Mouse (Mus musculus): Measurements from ENCODE around the gene Gm17364. TPM values are rescaled to one million over a fixed set of nuclear protein-coding genes. Genes with fewer than 3 reads are reported as not detected.

Gene Gm17364
- total and polyA plus RNA-seq, 2 experiments from 2014 or later, result not detected

DNA sequence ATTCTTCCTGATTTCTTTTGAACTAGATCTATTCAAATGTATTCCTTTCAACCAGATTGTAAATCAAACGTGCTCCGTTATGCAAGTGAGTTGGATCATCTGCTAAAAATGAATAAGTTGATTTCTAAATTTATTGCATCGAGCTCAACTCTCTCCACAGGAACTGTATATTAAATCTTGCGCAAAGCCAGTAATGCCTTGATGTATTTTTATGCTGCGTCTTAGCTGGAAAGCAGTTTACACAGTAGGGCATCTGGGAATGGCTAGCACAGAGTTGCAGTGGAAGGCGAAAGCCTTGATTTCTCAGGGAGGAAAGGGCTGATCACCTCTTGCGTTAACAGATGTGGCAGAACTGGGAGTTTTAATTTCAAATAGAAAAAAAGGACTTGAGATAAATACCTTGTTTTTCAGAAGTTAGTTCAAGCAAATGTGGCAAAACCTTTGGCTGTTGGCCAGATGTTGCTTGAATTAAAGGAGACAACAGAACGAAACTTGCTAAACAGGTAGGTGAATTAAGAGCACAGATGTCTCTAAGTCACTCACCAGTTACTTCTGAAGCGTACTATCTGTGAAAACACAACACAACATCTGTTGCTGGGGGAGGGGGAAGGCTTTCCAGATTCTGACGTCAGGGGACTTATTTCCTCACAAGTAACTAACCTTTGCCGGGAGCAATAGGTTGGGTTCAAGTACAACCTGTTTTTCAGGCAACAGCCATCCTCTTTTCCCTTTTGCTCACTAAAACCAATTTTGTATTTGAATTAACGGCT is 24.8 kb downstream of the Gm17364 start:
- H3K9me3 ChIP-seq (ENCODE audit: low read length), result no peaks in the 10 kb centered on the region
- TF ChIP-seq CTCF (IDR thresholded peaks at IDR 0.05; ENCODE audit: low read depth), result no peak
- no peaks in the 10 kb centered on the region for H3K36me3 ChIP-seq (ENCODE audit: insufficient read depth)
- peak overlapping the region; percentile 72 for H3K27ac ChIP-seq (ENCODE audit: low read depth, low read length)
- peak; percentile 17 for DNase-seq
- H3K27me3 ChIP-seq (ENCODE audit: insufficient read depth, low read length), result no peaks in the 10 kb centered on the region
- no peak for ATAC-seq
- peak overlapping the region; percentile 47 for H3K9ac ChIP-seq
- 0 out of 2 replicates have a peak, but pooled peaks cover 4% of the 10 kb centered on the region for H3K4me1 ChIP-seq (ENCODE audit: insufficient read depth)
- 38% methylated on average over 12 of the region's 12 CpGs for WGBS
- H3K4me2 ChIP-seq (ENCODE audit: low read depth), result peak overlapping the region; percentile 67
- H3K4me3 ChIP-seq (ENCODE audit: low read depth, low read length), result peak overlapping the region; percentile 87

GRCm38 (mm10) chr13:41244306-41244830 is 29.4 kb downstream of the Gm17364 start:
- no peak overlapping the region for H3K4me2 ChIP-seq (ENCODE audit: low read depth)
- ATAC-seq (no peak), DNase-seq (no peak)
- H3K4me1 ChIP-seq (ENCODE audit: insufficient read depth), result 0 out of 2 replicates have a peak, but pooled peaks cover 4% of the 10 kb centered on the region
- H3K9ac ChIP-seq, result no peak overlapping the region
- no peaks in the 10 kb centered on the region for H3K27me3 ChIP-seq (ENCODE audit: insufficient read depth, low read length)
- H3K4me3 ChIP-seq (ENCODE audit: low read depth, low read length), result no peak overlapping the region
- no peaks in the 10 kb centered on the region for H3K9me3 ChIP-seq (ENCODE audit: low read length)
- no peak overlapping the region for H3K27ac ChIP-seq (ENCODE audit: low read depth, low read length)
- 62% methylated on average over 6 of the region's 6 CpGs for WGBS
- H3K36me3 ChIP-seq (ENCODE audit: insufficient read depth), result no peaks in the 10 kb centered on the region
- TF ChIP-seq CTCF (IDR thresholded peaks at IDR 0.05; ENCODE audit: low read depth), result no peak

GRCm38 (mm10) chr13:41241557-41241956 is 32.2 kb downstream of the Gm17364 start:
- H3K27me3 ChIP-seq (ENCODE audit: insufficient read depth, low read length), result no peaks in the 10 kb centered on the region
- ATAC-seq, result no peak
- DNase-seq, result no peak
- WGBS, result 64% methylated on average over 2 of the region's 2 CpGs
- no peak overlapping the region for H3K27ac ChIP-seq (ENCODE audit: low read depth, low read length)
- H3K9ac ChIP-seq, result no peak overlapping the region
- no peaks in the 10 kb centered on the region for H3K36me3 ChIP-seq (ENCODE audit: insufficient read depth)
- TF ChIP-seq CTCF (IDR thresholded peaks at IDR 0.05; ENCODE audit: low read depth), result no peak
- H3K4me3 ChIP-seq (ENCODE audit: low read depth, low read length), result no peak overlapping the region
- H3K4me2 ChIP-seq (ENCODE audit: low read depth), result no peak overlapping the region
- no peaks in the 10 kb centered on the region for H3K4me1 ChIP-seq (ENCODE audit: insufficient read depth)
- H3K9me3 ChIP-seq (ENCODE audit: low read length), result no peaks in the 10 kb centered on the region

DNA sequence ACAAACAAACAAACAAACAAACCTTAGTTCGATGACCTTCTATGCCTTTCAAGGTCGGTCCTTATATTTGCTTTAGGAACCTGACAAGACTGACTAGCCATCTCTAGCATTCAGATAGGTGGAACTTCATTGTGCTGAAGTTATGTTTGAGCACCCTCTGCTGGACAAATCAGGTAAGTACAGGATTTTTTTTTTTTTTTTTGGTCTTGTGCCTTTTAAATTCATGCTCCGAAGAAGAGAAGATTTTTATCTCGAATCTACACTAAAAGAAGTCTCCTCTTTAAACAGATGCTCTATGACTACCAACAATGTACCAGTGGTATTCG is 35.0 kb downstream of the Gm17364 start:
- H3K4me3 ChIP-seq (ENCODE audit: low read depth, low read length), result no peak overlapping the region
- WGBS, result 11% methylated on average over 5 of the region's 5 CpGs
- H3K27me3 ChIP-seq (ENCODE audit: insufficient read depth, low read length), result no peaks in the 10 kb centered on the region
- no peaks in the 10 kb centered on the region for H3K9me3 ChIP-seq (ENCODE audit: low read length)
- ATAC-seq (peak; percentile 66), DNase-seq (peak; percentile 88)
- H3K36me3 ChIP-seq (ENCODE audit: insufficient read depth), result no peaks in the 10 kb centered on the region
- H3K4me2 ChIP-seq (ENCODE audit: low read depth), result no peak overlapping the region
- TF ChIP-seq CTCF (IDR thresholded peaks at IDR 0.05; ENCODE audit: low read depth), result peak; percentile 88
- H3K27ac ChIP-seq (ENCODE audit: low read depth, low read length), result no peak overlapping the region
- no peak overlapping the region for H3K9ac ChIP-seq
- no peaks in the 10 kb centered on the region for H3K4me1 ChIP-seq (ENCODE audit: insufficient read depth)

DNA sequence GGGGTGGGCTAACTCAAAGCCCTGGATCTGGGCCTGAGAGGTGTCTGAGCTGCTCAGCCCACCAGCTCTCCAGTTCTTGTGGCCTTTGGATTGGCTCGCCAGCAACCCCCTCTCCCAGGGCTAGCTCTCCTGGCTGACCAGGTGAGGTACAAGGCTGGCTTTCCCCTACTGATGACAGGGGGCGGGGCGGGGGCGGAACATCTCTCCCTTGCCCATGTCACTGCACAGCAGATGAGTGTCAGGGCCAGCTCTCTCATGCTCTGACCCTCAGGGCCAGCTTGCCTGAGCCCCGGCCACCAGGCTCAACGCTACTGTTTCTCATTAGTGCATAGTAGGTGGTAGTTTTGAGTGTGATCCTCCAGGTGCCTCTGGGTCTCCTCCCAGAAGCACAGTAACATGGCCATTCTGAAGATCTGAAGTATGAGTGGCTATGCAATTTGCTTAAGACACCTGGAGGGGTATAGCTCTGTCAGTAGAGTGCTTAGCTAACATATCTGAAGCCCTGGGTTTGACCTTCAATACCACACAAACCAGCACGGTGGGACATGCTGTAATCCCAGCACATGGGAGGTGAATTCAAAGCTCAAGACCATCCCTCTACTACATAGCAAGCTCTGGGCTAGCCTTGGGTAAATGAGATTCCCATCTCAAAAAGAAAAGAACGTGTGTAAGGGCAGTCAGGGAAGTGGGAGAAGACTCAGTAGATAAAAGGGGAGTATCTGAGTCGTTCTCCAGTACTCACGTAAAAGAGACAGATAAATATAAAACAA is 35.6 kb downstream of the Gm17364 start:
- H3K4me1 ChIP-seq (ENCODE audit: insufficient read depth), result no peaks in the 10 kb centered on the region
- H3K4me3 ChIP-seq (ENCODE audit: low read depth, low read length), result no peak overlapping the region
- H3K27ac ChIP-seq (ENCODE audit: low read depth, low read length), result no peak overlapping the region
- no peaks in the 10 kb centered on the region for H3K9me3 ChIP-seq (ENCODE audit: low read length)
- H3K4me2 ChIP-seq (ENCODE audit: low read depth), result no peak overlapping the region
- 80% methylated on average over 10 of the region's 10 CpGs for WGBS
- H3K27me3 ChIP-seq (ENCODE audit: insufficient read depth, low read length), result no peaks in the 10 kb centered on the region
- H3K9ac ChIP-seq, result no peak overlapping the region
- ATAC-seq (peak; percentile 38), DNase-seq (no peak)
- H3K36me3 ChIP-seq (ENCODE audit: insufficient read depth), result no peaks in the 10 kb centered on the region
- no peak for TF ChIP-seq CTCF (IDR thresholded peaks at IDR 0.05; ENCODE audit: low read depth)

- Histone ChIP-seq H3K4me2 (ENCODE audit: low read depth) (no peak overlapping the region), H3K27ac (ENCODE audit: low read depth, low read length) (no peak overlapping the region), H3K4me1 (ENCODE audit: insufficient read depth) (no peaks in the 10 kb centered on the region), H3K27me3 (ENCODE audit: insufficient read depth, low read length) (no peaks in the 10 kb centered on the region), H3K36me3 (ENCODE audit: insufficient read depth) (no peaks in the 10 kb centered on the region), H3K9ac (no peak overlapping the region), H3K4me3 (ENCODE audit: low read depth, low read length) (no peak overlapping the region), H3K9me3 (ENCODE audit: low read length) (no peaks in the 10 kb centered on the region)
- DNase-seq, result no peak
- no peak for TF ChIP-seq CTCF (IDR thresholded peaks at IDR 0.05; ENCODE audit: low read depth)
- WGBS, result 78% methylated on average over 13 of the region's 13 CpGs
- no peak for ATAC-seq
Observed at GRCm38 (mm10) chr13:41235845-41236741, 37.7 kb downstream of the Gm17364 start.

Data from forebrain, postnatal 0 days (tissue).